Mouse (Mus musculus) heart, embryonic 11.5 days (tissue): ENCODE results near the gene Capn11. TPM values are rescaled to one million over a fixed set of nuclear protein-coding genes. Genes with fewer than 3 reads are reported as not detected.

Experiments
- ATAC-seq: fragments of 200-750 bp; cut with Nextera tagmentation; replicated peaks from 2 replicates; pipeline ENCODE4 v1.8.0; 2017; ENCODE audit warnings: moderate library complexity; ENCODE audit not compliant: insufficient number of reproducible peaks, low FRiP score, low TSS enrichment
- H3K27ac ChIP-seq: fragments of 300-500 bp; sonication (generic); 2 replicates; pipeline ENCODE4 v1.5.1; 2014; ENCODE audit warnings: mild to moderate bottlenecking, low read depth, low read length
- H3K27me3 ChIP-seq: fragments of 300-500 bp; sonication (generic); 2 replicates; pipeline ENCODE4 v1.6.1; 2014; ENCODE audit warnings: mild to moderate bottlenecking, low read length, mixed read lengths; ENCODE audit not compliant: control insufficient read depth, insufficient read depth
- H3K36me3 ChIP-seq: fragments of 300-500 bp; sonication (generic); 2 replicates; pipeline ENCODE4 v1.6.1; 2014; ENCODE audit warnings: mild to moderate bottlenecking, low read length, moderate library complexity, mixed read lengths; ENCODE audit not compliant: control insufficient read depth, insufficient read depth
- H3K4me1 ChIP-seq: fragments of 300-500 bp; sonication (generic); 2 replicates; pipeline ENCODE4 v1.6.1; 2014; ENCODE audit warnings: low read length; ENCODE audit not compliant: control insufficient read depth, insufficient read depth
- H3K4me2 ChIP-seq: fragments of 300-500 bp; sonication (generic); 2 replicates; pipeline ENCODE4 v1.6.1; 2014; ENCODE audit warnings: mild to moderate bottlenecking, moderate library complexity
- H3K4me3 ChIP-seq: fragments of 300-500 bp; sonication (generic); 2 replicates; pipeline ENCODE4 v1.5.1; 2014; ENCODE audit warnings: low read depth, low read length
- H3K9ac ChIP-seq: fragments of 300-500 bp; sonication (generic); 2 replicates; pipeline ENCODE4 v1.6.1; 2014; ENCODE audit warnings: mild to moderate bottlenecking, low read depth, low read length, moderate library complexity
- H3K9me3 ChIP-seq: fragments of 300-500 bp; sonication (generic); replicated peaks from 2 replicates; pipeline ENCODE4 v1.6.1; 2016; ENCODE audit warnings: low read length; ENCODE audit not compliant: control insufficient read depth
- WGBS: fragments of 180-500 bp; shearing (Covaris S2); extraction: QIAGEN DNeasy Blood & Tissue Kit; methylation state at CpG from one replicate; pipeline ENCODE4 v1.1.7; 2014; ENCODE audit not compliant: insufficient replicate concordance; 5-methylcytosine and 5-hydroxymethylcytosine counted together
- polyA plus RNA-seq: library from polyadenylated mRNA; unstranded; fragments of >200 nt; fragmentation: Nextera tagmentation; extraction: Ambion mirVana; gene quantifications from 2 replicates; pipeline ENCODE4 v1.2.1, GENCODE M21; 2014

The Capn11 gene
- polyA plus RNA-seq, 1 experiment from 2014 or later = 0.52 TPM

GRCm38 (mm10) chr17:45594881-45595735 lies 64.0 kb downstream of the Capn11 start:
- peak; percentile 65 for ATAC-seq
- peak overlapping the region; percentile 66 for H3K4me3 ChIP-seq
- H3K36me3 ChIP-seq = no peaks in the 10 kb centered on the region
- WGBS = under 1% methylated on average over 58 of the region's 58 CpGs
- H3K4me2 ChIP-seq = peak overlapping the region; percentile 99
- H3K4me1 ChIP-seq = peaks cover 67% of the 10 kb centered on the region
- H3K27me3 ChIP-seq = peaks cover 6% of the 10 kb centered on the region
- H3K27ac ChIP-seq = peak overlapping the region; percentile 47
- no peaks in the 10 kb centered on the region for H3K9me3 ChIP-seq
- peak overlapping the region; percentile 78 for H3K9ac ChIP-seq

DNA sequence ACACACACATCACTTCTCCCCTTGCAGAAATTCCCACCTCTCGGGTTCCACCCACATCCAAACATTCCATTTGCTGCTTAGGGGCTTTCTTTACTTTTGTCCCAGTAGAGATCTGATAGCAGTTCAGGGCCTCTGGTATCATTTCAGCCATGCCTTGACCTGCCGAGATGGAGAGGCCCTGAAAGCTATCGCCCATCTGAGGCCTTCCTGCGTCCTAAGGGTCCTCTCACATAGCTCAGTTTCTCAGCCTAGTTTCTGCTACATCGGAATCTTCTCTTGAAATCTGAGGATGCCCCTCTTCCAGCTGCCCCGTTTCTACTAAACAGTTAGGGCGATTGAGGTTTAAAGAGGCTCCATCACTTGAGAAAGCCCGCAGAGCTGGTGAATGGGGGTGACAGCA lies 64.9 kb downstream of the Capn11 start:
- H3K27me3 ChIP-seq = peaks cover 6% of the 10 kb centered on the region
- H3K27ac ChIP-seq = peak overlapping the region; percentile 37; the same call in 1 of the 2 replicates
- H3K4me2 ChIP-seq = peak overlapping the region; percentile 99
- WGBS = 38% methylated on average over 8 of the region's 8 CpGs
- peak overlapping the region; percentile 78 for H3K9ac ChIP-seq
- peaks cover 59% of the 10 kb centered on the region for H3K4me1 ChIP-seq
- ATAC-seq = no peak
- peak overlapping the region; percentile 66 for H3K4me3 ChIP-seq
- H3K9me3 ChIP-seq = no peaks in the 10 kb centered on the region
- H3K36me3 ChIP-seq = no peaks in the 10 kb centered on the region

DNA sequence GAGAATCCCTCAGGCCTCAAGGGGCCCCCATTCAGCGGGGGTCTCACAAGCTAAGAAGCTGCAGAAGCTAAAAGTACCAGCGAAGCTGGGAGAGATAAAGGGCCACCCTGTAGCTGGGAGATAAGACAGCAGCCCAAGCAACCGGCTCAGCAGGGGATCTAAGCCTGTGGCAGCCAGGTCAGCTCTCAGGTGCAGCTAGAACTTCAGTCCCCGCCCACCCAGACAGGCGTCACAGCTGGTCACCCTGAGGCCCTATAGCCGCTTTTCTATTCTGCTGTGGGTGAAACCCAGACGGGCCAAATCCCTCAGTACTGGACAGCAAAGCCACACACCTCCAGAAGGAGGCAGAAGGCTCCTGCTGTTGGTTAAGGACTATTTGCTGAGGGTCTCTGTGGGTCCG lies 65.6 kb downstream of the Capn11 start:
- H3K4me2 ChIP-seq = peak overlapping the region; percentile 99
- 0 out of 2 replicates have a peak, but pooled peaks cover 3% of the 10 kb centered on the region for H3K36me3 ChIP-seq
- H3K4me3 ChIP-seq = peak overlapping the region; percentile 66
- peaks cover 6% of the 10 kb centered on the region for H3K27me3 ChIP-seq
- no peaks in the 10 kb centered on the region for H3K9me3 ChIP-seq
- H3K4me1 ChIP-seq = peaks cover 55% of the 10 kb centered on the region
- peak overlapping the region; percentile 37; the same call in 1 of the 2 replicates for H3K27ac ChIP-seq
- H3K9ac ChIP-seq = peak overlapping the region; percentile 46; the same call in 1 of the 2 replicates
- no peak; the same call in 1 of the 2 replicates for ATAC-seq
- WGBS = 11% methylated on average over 8 of the region's 8 CpGs

- Histone ChIP-seq H3K36me3 (0 out of 2 replicates have a peak, but pooled peaks cover 3% of the 10 kb centered on the region), H3K4me3 (peak overlapping the region; percentile 66), H3K27ac (0 out of 2 replicates have a peak overlapping the region, but pooled peaks have one; percentile 38), H3K9ac (peak overlapping the region; percentile 61; the same call in 1 of the 2 replicates), H3K27me3 (peaks cover 6% of the 10 kb centered on the region), H3K9me3 (no peaks in the 10 kb centered on the region), H3K4me1 (peaks cover 55% of the 10 kb centered on the region), H3K4me2 (peak overlapping the region; percentile 99)
- no peak for ATAC-seq
- 36% methylated on average over 8 of the region's 8 CpGs for WGBS
Measured at GRCm38 (mm10) chr17:45592606-45593431, 66.3 kb downstream of the Capn11 start.

GRCm38 (mm10) chr17:45591701-45592605 lies 67.2 kb downstream of the Capn11 start:
- peaks cover 6% of the 10 kb centered on the region for H3K27me3 ChIP-seq
- H3K4me3 ChIP-seq = peak overlapping the region; percentile 66
- 39% methylated on average over 16 of the region's 16 CpGs for WGBS
- H3K9ac ChIP-seq = peak overlapping the region; percentile 61
- H3K27ac ChIP-seq = 0 out of 2 replicates have a peak overlapping the region, but pooled peaks have one; percentile 38
- no peak for ATAC-seq
- H3K9me3 ChIP-seq = no peaks in the 10 kb centered on the region
- H3K4me1 ChIP-seq = peaks cover 52% of the 10 kb centered on the region
- 0 out of 2 replicates have a peak, but pooled peaks cover 4% of the 10 kb centered on the region for H3K36me3 ChIP-seq
- peak overlapping the region; percentile 99 for H3K4me2 ChIP-seq

GRCm38 (mm10) chr17:45590410-45590809 lies 68.7 kb downstream of the Capn11 start:
- no peak for ATAC-seq

GRCm38 (mm10) chr17:45589844-45590243 lies 69.3 kb downstream of the Capn11 start:
- ATAC-seq = no peak
- no peak overlapping the region for H3K9ac ChIP-seq
- no peaks in the 10 kb centered on the region for H3K9me3 ChIP-seq
- 86% methylated on average over 8 of the region's 8 CpGs for WGBS
- H3K27ac ChIP-seq = no peak overlapping the region
- peaks cover 51% of the 10 kb centered on the region for H3K4me1 ChIP-seq
- no peak overlapping the region for H3K4me2 ChIP-seq
- H3K27me3 ChIP-seq = peaks cover 6% of the 10 kb centered on the region
- H3K36me3 ChIP-seq = 0 out of 2 replicates have a peak, but pooled peaks cover 5% of the 10 kb centered on the region
- no peak overlapping the region for H3K4me3 ChIP-seq

More at GRCm38 (mm10) chr17:45590410-45590809, 68.7 kb downstream of the Capn11 start:
- H3K4me1 ChIP-seq = peaks cover 49% of the 10 kb centered on the region
- 69% methylated on average over 6 of the region's 6 CpGs for WGBS
- H3K9ac ChIP-seq = no peak overlapping the region
- peaks cover 6% of the 10 kb centered on the region for H3K27me3 ChIP-seq
- no peak overlapping the region for H3K27ac ChIP-seq
- H3K4me3 ChIP-seq = no peak overlapping the region
- H3K9me3 ChIP-seq = no peaks in the 10 kb centered on the region
- 0 out of 2 replicates have a peak, but pooled peaks cover 5% of the 10 kb centered on the region for H3K36me3 ChIP-seq
- H3K4me2 ChIP-seq = no peak overlapping the region
